Mouse (Mus musculus): Measurements from ENCODE around the gene Mark2. TPM values are rescaled to one million over a fixed set of nuclear protein-coding genes. Genes with fewer than 3 reads are reported as not detected.
"Not testable (repeated sequence)": the region's sequence is repeated elsewhere in the genome, so short reads cannot be mapped to it uniquely, and the experiment has no call there.

Mark2 gene
- total RNA-seq (2021): 10 to 100 TPM; 63.5 to 64.0 TPM
- long read RNA-seq, experiment 1, full-length matches to known transcripts: 64 of 85 reads
- long read RNA-seq, experiment 1, partial matches to known transcripts: 1 of 85 reads
- long read RNA-seq, experiment 1, other reads (novel, unspliced or antisense): 20 of 85 reads
- long read RNA-seq, experiment 2, full-length matches to known transcripts: 66 of 92 reads
- long read RNA-seq, experiment 2, partial matches to known transcripts: 6 of 92 reads
- long read RNA-seq, experiment 2, other reads (novel, unspliced or antisense): 20 of 92 reads

GRCm38 (mm10) chr19:7341512-7342397, at the start of gene Mark2:
Gene Mark2, minus strand, starts transcription at chr19:7341860.
- peak; percentile 97 for DNase-seq (ENCODE audit: low spot score in 2 of 2)

- no peak for DNase-seq (ENCODE audit: low spot score in 2 of 2)
Measured at GRCm38 (mm10) chr19:7388488-7388887, 46.8 kb upstream of the Mark2 start.

- no peak for DNase-seq (ENCODE audit: low spot score in 2 of 2)
Measured at GRCm38 (mm10) chr19:7386042-7386441, 44.4 kb upstream of the Mark2 start.

GRCm38 (mm10) chr19:7382903-7383865, 41.5 kb upstream of the Mark2 start, which contains the start of gene Spindoc:
Gene Spindoc, minus strand, starts transcription at chr19:7382994.
- peak; percentile 99 for DNase-seq (ENCODE audit: low spot score in 2 of 2)

- peak; percentile 52 to 66 for DNase-seq (ENCODE audit: low spot score in 2 of 2)
Measured at GRCm38 (mm10) chr19:7382248-7382902, 40.7 kb upstream of the Mark2 start.

GRCm38 (mm10) chr19:7381906-7382247, 40.2 kb upstream of the Mark2 start:
- no peak for DNase-seq (ENCODE audit: low spot score in 2 of 2)

GRCm38 (mm10) chr19:7377639-7378038, 36.0 kb upstream of the Mark2 start:
- DNase-seq (ENCODE audit: low spot score in 2 of 2): no peak

- DNase-seq (ENCODE audit: low spot score in 2 of 2): no peak
Measured at GRCm38 (mm10) chr19:7374491-7374890, 32.8 kb upstream of the Mark2 start.

GRCm38 (mm10) chr19:7369469-7369868, 27.8 kb upstream of the Mark2 start:
- DNase-seq (ENCODE audit: low spot score in 2 of 2): not testable (repeated sequence)

- no peak for DNase-seq (ENCODE audit: low spot score in 2 of 2)
Measured at GRCm38 (mm10) chr19:7353636-7354035, 12.0 kb upstream of the Mark2 start.

- no peak for DNase-seq (ENCODE audit: low spot score in 2 of 2)
Measured at GRCm38 (mm10) chr19:7352809-7353495, 11.3 kb upstream of the Mark2 start.

- DNase-seq (ENCODE audit: low spot score in 2 of 2): no peak
Measured at GRCm38 (mm10) chr19:7349993-7350392, 8.3 kb upstream of the Mark2 start.

GRCm38 (mm10) chr19:7345235-7345755, 3.6 kb upstream of the Mark2 start:
- DNase-seq (ENCODE audit: low spot score in 2 of 2): peak in 1 of 2 experiments; percentile 24

- no peak for DNase-seq (ENCODE audit: low spot score in 2 of 2)
Measured at GRCm38 (mm10) chr19:7342646-7343045, 986 bp upstream of the Mark2 start.

- DNase-seq (ENCODE audit: low spot score in 2 of 2): no peak
Measured at GRCm38 (mm10) chr19:7340780-7341475, 732 bp downstream of the Mark2 start.

- peak in 1 of 2 experiments; percentile 24 for DNase-seq (ENCODE audit: low spot score in 2 of 2)
Measured at GRCm38 (mm10) chr19:7340371-7340779, 1.3 kb downstream of the Mark2 start.

- DNase-seq (ENCODE audit: low spot score in 2 of 2): no peak
Measured at GRCm38 (mm10) chr19:7339867-7340266, 1.8 kb downstream of the Mark2 start.

GRCm38 (mm10) chr19:7339026-7339425, 2.6 kb downstream of the Mark2 start:
- peak; percentile 30 to 36 for DNase-seq (ENCODE audit: low spot score in 2 of 2)

- no peak for DNase-seq (ENCODE audit: low spot score in 2 of 2)
Measured at GRCm38 (mm10) chr19:7337781-7338342, 3.8 kb downstream of the Mark2 start.
